Mouse (Mus musculus): ENCODE results near the gene Grin2b. TPM values are rescaled to one million over a fixed set of nuclear protein-coding genes. Genes with fewer than 3 reads are reported as not detected.
"Not testable (repeated sequence)": the region's sequence is repeated elsewhere in the genome, so short reads cannot be mapped to it uniquely, and the experiment has no call there.

Grin2b gene
- total RNA-seq, 2 experiments from 2014 or later = not detected

GRCm38 (mm10) chr6:135714906-135715305, 458.4 kb downstream of the Grin2b start:
- DNase-seq = no peak
- intact Hi-C loops (cut with DNase I) = no loop called here

- intact Hi-C loops (cut with DNase I) = no loop called here
Observed at GRCm38 (mm10) chr6:135714236-135714635, 459.1 kb downstream of the Grin2b start.

GRCm38 (mm10) chr6:135713716-135714115, 459.6 kb downstream of the Grin2b start:
- intact Hi-C loops (cut with DNase I) = no loop called here
- DNase-seq = no peak

More at GRCm38 (mm10) chr6:135714236-135714635, 459.1 kb downstream of the Grin2b start:
- DNase-seq = no peak

GRCm38 (mm10) chr6:135706850-135707522, 466.3 kb downstream of the Grin2b start:
- intact Hi-C loops (cut with DNase I); DNase-seq: not testable (repeated sequence)

- intact Hi-C loops (cut with DNase I) = no loop called here
- DNase-seq = no peak
Observed at GRCm38 (mm10) chr6:135703655-135704054, 469.7 kb downstream of the Grin2b start.

- no peak for DNase-seq
- intact Hi-C loops (cut with DNase I) = no loop called here
Observed at GRCm38 (mm10) chr6:135701361-135701760, 471.9 kb downstream of the Grin2b start.

GRCm38 (mm10) chr6:135700717-135701345, 472.5 kb downstream of the Grin2b start:
- no peak for DNase-seq
- intact Hi-C loops (cut with DNase I) = no loop called here

- no peak for DNase-seq
- intact Hi-C loops (cut with DNase I) = no loop called here
Observed at GRCm38 (mm10) chr6:135692533-135692932, 480.8 kb downstream of the Grin2b start.

- DNase-seq = no peak
- intact Hi-C loops (cut with DNase I) = no loop called here
Observed at GRCm38 (mm10) chr6:135691561-135691960, 481.8 kb downstream of the Grin2b start.

- intact Hi-C loops (cut with DNase I) = no loop called here
- peak in 1 of 2 experiments; percentile 3 for DNase-seq
Observed at GRCm38 (mm10) chr6:135687926-135688325, 485.4 kb downstream of the Grin2b start.

GRCm38 (mm10) chr6:135684206-135684605, 489.1 kb downstream of the Grin2b start:
- intact Hi-C loops (cut with DNase I) = no loop called here

GRCm38 (mm10) chr6:135681423-135681822, 491.9 kb downstream of the Grin2b start:
- intact Hi-C loops (cut with DNase I); DNase-seq: not testable (repeated sequence)

More at GRCm38 (mm10) chr6:135684206-135684605, 489.1 kb downstream of the Grin2b start:
- no peak for DNase-seq

GRCm38 (mm10) chr6:135680105-135680710, 493.1 kb downstream of the Grin2b start:
- intact Hi-C loops (cut with DNase I) = no loop called here
- no peak for DNase-seq

- no peak for DNase-seq
- intact Hi-C loops (cut with DNase I) = no loop called here
Observed at GRCm38 (mm10) chr6:135674380-135674779, 498.9 kb downstream of the Grin2b start.

GRCm38 (mm10) chr6:135672003-135672402, 501.3 kb downstream of the Grin2b start:
- intact Hi-C loops (cut with DNase I) = no loop called here
- DNase-seq = no peak

Small RNA genes lying within 50 kb of the gene (microRNA-seq; reads per million reads assigned to microRNA genes)
- gene Gm22892 (ENCODE audit: borderline number of aligned reads in 2 of 2) = 0 reads per million in 2 experiments

Other genes starting within 250 kb of the Grin2b start
- not detected for gene Gm8994, start 154.0 kb upstream of the Grin2b start, total RNA-seq (2021)
- gene E330021D16Rik, start 242.1 kb upstream of the Grin2b start, total RNA-seq (2021) = not detected

All from heart, postnatal 36 days (tissue).